Mouse (Mus musculus): ENCODE results near the gene Zfp580. TPM values are rescaled to one million over a fixed set of nuclear protein-coding genes. Genes with fewer than 3 reads are reported as not detected.
A peak's percentile ranks its signal among the peaks of the same experiment; 100 is the strongest.

The Zfp580 gene
- polyA plus RNA-seq, 1 experiment from 2014 or later, result 25.0 TPM

DNA sequence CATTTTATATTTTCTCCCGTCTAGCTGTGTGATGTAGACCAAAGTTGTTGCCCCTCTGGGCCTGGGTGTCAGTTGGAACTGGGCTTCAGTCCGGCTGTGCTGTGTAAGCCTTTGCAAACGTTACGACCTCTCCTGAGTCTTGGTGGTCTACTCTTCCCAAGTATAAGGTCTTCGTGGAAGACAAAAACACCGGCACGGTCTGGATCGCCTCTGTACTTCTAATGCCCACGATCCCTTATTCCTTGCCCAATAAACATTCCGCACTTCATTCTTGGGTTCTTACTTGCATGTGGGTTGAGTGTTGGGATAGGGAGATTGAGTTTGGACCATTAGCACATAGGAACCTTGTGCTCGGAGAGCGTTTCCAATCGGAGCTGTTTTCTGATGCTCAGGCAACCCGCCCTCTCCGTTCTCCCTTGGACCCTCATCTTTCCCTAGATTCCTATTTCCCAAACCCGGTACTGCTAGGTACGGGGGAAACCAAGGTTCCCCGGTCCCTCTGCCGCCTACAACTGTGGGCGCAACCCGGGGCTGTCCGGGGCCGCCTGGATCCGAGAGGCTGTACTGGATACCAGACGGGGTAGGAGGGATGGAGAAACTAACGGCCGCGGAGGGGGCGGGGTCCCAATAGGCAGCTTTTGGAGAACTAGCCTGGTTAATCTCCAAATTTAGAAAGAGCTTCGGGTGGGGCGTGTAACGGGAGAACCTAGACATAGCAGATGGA, 2.3 kb downstream of the Zfp580 start:
- H3K27me3 ChIP-seq (ENCODE audit: control insufficient read depth, insufficient read depth, low read length), result peaks cover 47% of the 10 kb centered on the region
- H3K9me3 ChIP-seq (replicated peaks; ENCODE audit: control insufficient read depth, low read length), result no peaks in the 10 kb centered on the region
- H3K9ac ChIP-seq (replicated peaks; ENCODE audit: low read length), result no peak overlapping the region; the same call in 1 of the 2 replicates
- H3K4me3 ChIP-seq (ENCODE audit: low read depth, low read length), result peak overlapping the region; percentile 67
- peaks cover 8% of the 10 kb centered on the region for H3K4me1 ChIP-seq (ENCODE audit: control insufficient read depth, insufficient read depth, low read length)
- H3K36me3 ChIP-seq (replicated peaks; ENCODE audit: control insufficient read depth, insufficient read depth, low read depth, low read length), result no peaks in the 10 kb centered on the region
- H3K4me2 ChIP-seq (ENCODE audit: low read depth, low read length), result peak overlapping the region; percentile 77
- peak; percentile 35 for DNase-seq (ENCODE audit: low spot score)
- no peak for ATAC-seq (replicated peaks; ENCODE audit: insufficient number of reproducible peaks, low FRiP score, low TSS enrichment, low read depth)
- WGBS, result 7% methylated on average over 32 of the region's 32 CpGs
- no peak overlapping the region for H3K27ac ChIP-seq (replicated peaks; ENCODE audit: low read depth, low read length)

- Histone ChIP-seq H3K9ac (replicated peaks; ENCODE audit: low read length) (peak overlapping the region; percentile 71), H3K9me3 (replicated peaks; ENCODE audit: control insufficient read depth, low read length) (no peaks in the 10 kb centered on the region), H3K4me3 (ENCODE audit: low read depth, low read length) (peak overlapping the region; percentile 49), H3K36me3 (replicated peaks; ENCODE audit: control insufficient read depth, insufficient read depth, low read depth, low read length) (no peaks in the 10 kb centered on the region), H3K27me3 (ENCODE audit: control insufficient read depth, insufficient read depth, low read length) (peaks cover 47% of the 10 kb centered on the region), H3K4me1 (ENCODE audit: control insufficient read depth, insufficient read depth, low read length) (peaks cover 14% of the 10 kb centered on the region), H3K4me2 (ENCODE audit: low read depth, low read length) (peak overlapping the region; percentile 83), H3K27ac (replicated peaks; ENCODE audit: low read depth, low read length) (no peak overlapping the region)
- peak; percentile 58 for DNase-seq (ENCODE audit: low spot score)
- WGBS, result 4% methylated on average over 55 of the region's 55 CpGs
- no peak for ATAC-seq (replicated peaks; ENCODE audit: insufficient number of reproducible peaks, low FRiP score, low TSS enrichment, low read depth)
Measured at GRCm38 (mm10) chr7:5056651-5057263, 5.4 kb downstream of the Zfp580 start.

- Histone ChIP-seq H3K27me3 (ENCODE audit: control insufficient read depth, insufficient read depth, low read length) (peaks cover 43% of the 10 kb centered on the region), H3K4me3 (ENCODE audit: low read depth, low read length) (peak overlapping the region; percentile 49), H3K36me3 (replicated peaks; ENCODE audit: control insufficient read depth, insufficient read depth, low read depth, low read length) (no peaks in the 10 kb centered on the region), H3K9ac (replicated peaks; ENCODE audit: low read length) (peak overlapping the region; percentile 71), H3K4me2 (ENCODE audit: low read depth, low read length) (peak overlapping the region; percentile 83), H3K9me3 (replicated peaks; ENCODE audit: control insufficient read depth, low read length) (no peaks in the 10 kb centered on the region), H3K4me1 (ENCODE audit: control insufficient read depth, insufficient read depth, low read length) (peaks cover 14% of the 10 kb centered on the region), H3K27ac (replicated peaks; ENCODE audit: low read depth, low read length) (no peak overlapping the region)
- no peak for DNase-seq (ENCODE audit: low spot score)
- ATAC-seq (replicated peaks; ENCODE audit: insufficient number of reproducible peaks, low FRiP score, low TSS enrichment, low read depth), result no peak
- WGBS, result 32% methylated on average over 8 of the region's 8 CpGs
Measured at GRCm38 (mm10) chr7:5057381-5057780, 6.0 kb downstream of the Zfp580 start.

DNA sequence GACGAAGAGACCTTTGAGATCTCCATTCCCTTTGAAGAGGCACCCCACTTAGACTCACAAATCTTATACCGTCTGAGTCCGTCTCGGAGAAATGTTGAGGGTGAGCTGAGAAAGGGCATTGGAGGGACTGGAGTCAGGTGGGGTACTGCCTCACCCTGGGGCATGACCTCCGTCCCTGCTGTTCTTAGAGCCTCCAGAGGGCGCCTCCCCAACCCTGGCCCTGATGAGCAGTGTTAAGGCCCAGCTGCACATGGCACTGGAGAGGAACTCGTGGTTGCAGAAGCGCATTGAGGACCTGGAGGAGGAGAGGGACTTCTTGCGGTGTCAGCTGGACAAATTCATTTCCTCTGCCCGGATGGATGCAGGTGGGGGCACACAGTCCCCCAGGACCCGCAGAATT, 6.5 kb downstream of the Zfp580 start:
- Histone ChIP-seq H3K27me3 (ENCODE audit: control insufficient read depth, insufficient read depth, low read length) (peaks cover 39% of the 10 kb centered on the region), H3K4me3 (ENCODE audit: low read depth, low read length) (no peak overlapping the region), H3K4me2 (ENCODE audit: low read depth, low read length) (no peak overlapping the region), H3K9me3 (replicated peaks; ENCODE audit: control insufficient read depth, low read length) (no peaks in the 10 kb centered on the region), H3K4me1 (ENCODE audit: control insufficient read depth, insufficient read depth, low read length) (peaks cover 10% of the 10 kb centered on the region), H3K36me3 (replicated peaks; ENCODE audit: control insufficient read depth, insufficient read depth, low read depth, low read length) (no peaks in the 10 kb centered on the region), H3K9ac (replicated peaks; ENCODE audit: low read length) (no peak overlapping the region), H3K27ac (replicated peaks; ENCODE audit: low read depth, low read length) (no peak overlapping the region)
- DNase-seq (ENCODE audit: low spot score) (no peak), ATAC-seq (replicated peaks; ENCODE audit: insufficient number of reproducible peaks, low FRiP score, low TSS enrichment, low read depth) (no peak)
- 31% methylated on average over 11 of the region's 11 CpGs for WGBS

- no peak overlapping the region for H3K9ac ChIP-seq (replicated peaks; ENCODE audit: low read length)
- no peaks in the 10 kb centered on the region for H3K9me3 ChIP-seq (replicated peaks; ENCODE audit: control insufficient read depth, low read length)
- DNase-seq (ENCODE audit: low spot score) (no peak), ATAC-seq (replicated peaks; ENCODE audit: insufficient number of reproducible peaks, low FRiP score, low TSS enrichment, low read depth) (no peak)
- no peak overlapping the region for H3K27ac ChIP-seq (replicated peaks; ENCODE audit: low read depth, low read length)
- H3K36me3 ChIP-seq (replicated peaks; ENCODE audit: control insufficient read depth, insufficient read depth, low read depth, low read length), result no peaks in the 10 kb centered on the region
- H3K4me1 ChIP-seq (ENCODE audit: control insufficient read depth, insufficient read depth, low read length), result peaks cover 6% of the 10 kb centered on the region; the same call in 1 of the 2 replicates
- peaks cover 31% of the 10 kb centered on the region for H3K27me3 ChIP-seq (ENCODE audit: control insufficient read depth, insufficient read depth, low read length)
- H3K4me2 ChIP-seq (ENCODE audit: low read depth, low read length), result no peak overlapping the region
- 88% methylated on average over 1 of the region's 1 CpGs for WGBS
- H3K4me3 ChIP-seq (ENCODE audit: low read depth, low read length), result no peak overlapping the region
Measured at GRCm38 (mm10) chr7:5058631-5059030, 7.3 kb downstream of the Zfp580 start.

DNA sequence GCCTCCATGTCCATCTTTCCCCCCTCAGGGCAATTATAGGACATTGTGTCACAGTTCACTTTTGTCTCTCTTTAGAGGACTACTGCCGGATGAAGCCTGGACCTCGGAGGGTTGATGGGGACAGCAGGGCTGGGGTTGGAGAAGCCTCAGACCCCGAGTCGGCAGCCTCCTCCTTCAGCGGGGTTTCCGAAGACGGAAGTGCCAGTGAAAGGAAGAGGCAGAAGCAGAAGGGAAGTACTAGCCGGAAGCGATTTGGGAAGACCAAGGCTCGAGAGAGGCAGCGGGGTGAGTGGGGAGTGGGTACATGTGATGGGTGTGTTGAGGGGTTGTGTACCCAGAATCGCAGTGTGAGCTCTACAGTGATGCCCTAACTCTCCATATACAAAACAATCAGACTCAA, 8.1 kb downstream of the Zfp580 start:
- DNase-seq (ENCODE audit: low spot score) (no peak), ATAC-seq (replicated peaks; ENCODE audit: insufficient number of reproducible peaks, low FRiP score, low TSS enrichment, low read depth) (no peak)
- WGBS, result 86% methylated on average over 12 of the region's 12 CpGs
- H3K9me3 ChIP-seq (replicated peaks; ENCODE audit: control insufficient read depth, low read length), result no peaks in the 10 kb centered on the region
- H3K27ac ChIP-seq (replicated peaks; ENCODE audit: low read depth, low read length), result no peak overlapping the region
- no peak overlapping the region for H3K4me3 ChIP-seq (ENCODE audit: low read depth, low read length)
- H3K27me3 ChIP-seq (ENCODE audit: control insufficient read depth, insufficient read depth, low read length), result peaks cover 23% of the 10 kb centered on the region
- H3K4me2 ChIP-seq (ENCODE audit: low read depth, low read length), result no peak overlapping the region
- no peak overlapping the region for H3K9ac ChIP-seq (replicated peaks; ENCODE audit: low read length)
- H3K4me1 ChIP-seq (ENCODE audit: control insufficient read depth, insufficient read depth, low read length), result peaks cover 6% of the 10 kb centered on the region; the same call in 1 of the 2 replicates
- no peaks in the 10 kb centered on the region for H3K36me3 ChIP-seq (replicated peaks; ENCODE audit: control insufficient read depth, insufficient read depth, low read depth, low read length)

GRCm38 (mm10) chr7:5060239-5060731, 8.9 kb downstream of the Zfp580 start:
- H3K9me3 ChIP-seq (replicated peaks; ENCODE audit: control insufficient read depth, low read length), result no peaks in the 10 kb centered on the region
- peak overlapping the region; percentile 96 for H3K27ac ChIP-seq (replicated peaks; ENCODE audit: low read depth, low read length)
- peak; percentile 88 for DNase-seq (ENCODE audit: low spot score)
- peaks cover 6% of the 10 kb centered on the region; the same call in 1 of the 2 replicates for H3K4me1 ChIP-seq (ENCODE audit: control insufficient read depth, insufficient read depth, low read length)
- no peaks in the 10 kb centered on the region for H3K36me3 ChIP-seq (replicated peaks; ENCODE audit: control insufficient read depth, insufficient read depth, low read depth, low read length)
- H3K4me2 ChIP-seq (ENCODE audit: low read depth, low read length), result peak overlapping the region; percentile 82
- no peak for ATAC-seq (replicated peaks; ENCODE audit: insufficient number of reproducible peaks, low FRiP score, low TSS enrichment, low read depth)
- peaks cover 14% of the 10 kb centered on the region for H3K27me3 ChIP-seq (ENCODE audit: control insufficient read depth, insufficient read depth, low read length)
- peak overlapping the region; percentile 74 for H3K4me3 ChIP-seq (ENCODE audit: low read depth, low read length)
- peak overlapping the region; percentile 78 for H3K9ac ChIP-seq (replicated peaks; ENCODE audit: low read length)
- WGBS, result 3% methylated on average over 27 of the region's 27 CpGs

Measured in embryonic facial prominence, embryonic 11.5 days (tissue).